Mouse (Mus musculus) adrenal gland, postnatal 36 days (tissue): ENCODE results near the gene Il12rb2. TPM values are rescaled to one million over a fixed set of nuclear protein-coding genes. Genes with fewer than 3 reads are reported as not detected.

Experiments used
- DNase-seq, 2 experiments: peaks; one replicate each; pipeline ENCODE4 v3.0.0; 2021; ENCODE audit warnings: mixed read lengths in 1 of 2
- total RNA-seq, 2 experiments: library from RNA; stranded (reverse); gene quantifications; 2 replicates each; pipeline ENCODE4 v1.2.3; 2021

Il12rb2 gene
- total RNA-seq, 2 experiments from 2014 or later = 0.10 to 0.20 TPM

- peak in 1 of 2 experiments; percentile 13 for DNase-seq
These were observed 79.9 kb downstream of the Il12rb2 start for GRCm38 (mm10) chr6:67296126-67296525.

- DNase-seq = no peak
These were observed 83.9 kb downstream of the Il12rb2 start for GRCm38 (mm10) chr6:67292042-67292623.

- no peak for DNase-seq
These were observed 93.1 kb downstream of the Il12rb2 start for GRCm38 (mm10) chr6:67282897-67283296.

- DNase-seq = no peak
These were observed 94.3 kb downstream of the Il12rb2 start for GRCm38 (mm10) chr6:67281614-67282197.

GRCm38 (mm10) chr6:67277944-67278343 is 98.0 kb downstream of the Il12rb2 start:
- no peak for DNase-seq

GRCm38 (mm10) chr6:67269459-67269858 is 106.5 kb downstream of the Il12rb2 start:
- DNase-seq = no peak

GRCm38 (mm10) chr6:67268983-67269382 is 107.0 kb downstream of the Il12rb2 start:
- no peak for DNase-seq

GRCm38 (mm10) chr6:67268245-67268612 is 107.8 kb downstream of the Il12rb2 start:
- DNase-seq = no peak

GRCm38 (mm10) chr6:67267408-67268244 is 108.4 kb downstream of the Il12rb2 start:
- peak; percentile 58 to 62 for DNase-seq

GRCm38 (mm10) chr6:67266664-67267407 is 109.2 kb downstream of the Il12rb2 start:
- peak; percentile 96 to 97 for DNase-seq

GRCm38 (mm10) chr6:67266159-67266657 is 109.8 kb downstream of the Il12rb2 start:
- DNase-seq = no peak

GRCm38 (mm10) chr6:67264935-67265334 is 111.1 kb downstream of the Il12rb2 start:
- DNase-seq = no peak

GRCm38 (mm10) chr6:67251095-67251494 is 124.9 kb downstream of the Il12rb2 start:
- DNase-seq = no peak

GRCm38 (mm10) chr6:67244451-67244850 is 131.5 kb downstream of the Il12rb2 start:
- DNase-seq = no peak

GRCm38 (mm10) chr6:67243765-67244420 is 132.1 kb downstream of the Il12rb2 start:
- no peak for DNase-seq

Other genes starting within 250 kb of the Il12rb2 start
- 100 to 1,000 TPM; 287 to 329 TPM for gene Serbp1, start 138.0 kb downstream of the Il12rb2 start, total RNA-seq
- 1 to 10 TPM; 5.6 to 7.4 TPM for gene Il23r, start 115.7 kb upstream of the Il12rb2 start, total RNA-seq
- gene Tacstd2, start 159.6 kb upstream of the Il12rb2 start, total RNA-seq = not detected